Mouse (Mus musculus): ENCODE measurements at regions not wholly inside any gene's neighbourhood (a gene's known extent, or its start where the extent isn't known, plus 50 kb on each side); places are given as distances from the start of the nearest gene placed in this dataset.

GRCm38 (mm10) chr8:30797341-30797740, 2631.2 kb upstream of the 5930422O12Rik start:
- DNase-seq (ENCODE audit: low read depth, low spot score), result no peak

GRCm38 (mm10) chr8:30817028-30817427, 2611.5 kb upstream of the 5930422O12Rik start:
- DNase-seq (ENCODE audit: low read depth, low spot score), result no peak

- DNase-seq (ENCODE audit: low read depth, low spot score), result no peak
Measured at GRCm38 (mm10) chr8:30822835-30823587, 2605.5 kb upstream of the 5930422O12Rik start.

GRCm38 (mm10) chr8:30823588-30823938, 2604.9 kb upstream of the 5930422O12Rik start:
- DNase-seq (ENCODE audit: low read depth, low spot score), result no peak

- no peak for DNase-seq (ENCODE audit: low read depth, low spot score)
Measured at GRCm38 (mm10) chr8:30826021-30826420, 2602.5 kb upstream of the 5930422O12Rik start.

GRCm38 (mm10) chr8:30838056-30838455, 2590.5 kb upstream of the 5930422O12Rik start:
- DNase-seq (ENCODE audit: low read depth, low spot score), result no peak

- peak; percentile 3 for DNase-seq (ENCODE audit: low read depth, low spot score)
Measured at GRCm38 (mm10) chr8:30840064-30840463, 2588.4 kb upstream of the 5930422O12Rik start.

GRCm38 (mm10) chr8:30863017-30863416, 2565.5 kb upstream of the 5930422O12Rik start:
- DNase-seq (ENCODE audit: low read depth, low spot score), result no peak

- DNase-seq (ENCODE audit: low read depth, low spot score), result no peak
Measured at GRCm38 (mm10) chr8:30906044-30906695, 2522.3 kb upstream of the 5930422O12Rik start.

- DNase-seq (ENCODE audit: low read depth, low spot score), result no peak
Measured at GRCm38 (mm10) chr8:30913664-30914063, 2514.8 kb upstream of the 5930422O12Rik start.

- no peak for DNase-seq (ENCODE audit: low read depth, low spot score)
Measured at GRCm38 (mm10) chr8:30915127-30915526, 2513.4 kb upstream of the 5930422O12Rik start.

- no peak for DNase-seq (ENCODE audit: low read depth, low spot score)
Measured at GRCm38 (mm10) chr8:30915601-30916171, 2512.8 kb upstream of the 5930422O12Rik start.

GRCm38 (mm10) chr8:30916184-30916751, 2512.2 kb upstream of the 5930422O12Rik start:
- DNase-seq (ENCODE audit: low read depth, low spot score), result no peak

- DNase-seq (ENCODE audit: low read depth, low spot score), result no peak
Measured at GRCm38 (mm10) chr8:30921451-30921850, 2507.1 kb upstream of the 5930422O12Rik start.

- no peak for DNase-seq (ENCODE audit: low read depth, low spot score)
Measured at GRCm38 (mm10) chr8:30923301-30924159, 2505.0 kb upstream of the 5930422O12Rik start.

- no peak for DNase-seq (ENCODE audit: low read depth, low spot score)
Measured at GRCm38 (mm10) chr8:30924160-30924534, 2504.4 kb upstream of the 5930422O12Rik start.

GRCm38 (mm10) chr8:30924656-30925055, 2503.9 kb upstream of the 5930422O12Rik start:
- DNase-seq (ENCODE audit: low read depth, low spot score), result no peak

GRCm38 (mm10) chr8:30937449-30938075, 2490.9 kb upstream of the 5930422O12Rik start:
- no peak for DNase-seq (ENCODE audit: low read depth, low spot score)

GRCm38 (mm10) chr8:30940901-30941300, 2487.6 kb upstream of the 5930422O12Rik start:
- DNase-seq (ENCODE audit: low read depth, low spot score), result no peak

- no peak for DNase-seq (ENCODE audit: low read depth, low spot score)
Measured at GRCm38 (mm10) chr8:30941511-30942175, 2486.9 kb upstream of the 5930422O12Rik start.
